Mouse (Mus musculus) CD4-positive, CD25-positive, alpha-beta regulatory T cell, adult 4 months (primary cell): Measurements from ENCODE around the gene Amotl1. TPM values are rescaled to one million over a fixed set of nuclear protein-coding genes. Genes with fewer than 3 reads are reported as not detected.

Experiments
- ATAC-seq: one replicate; pipeline ENCODE4 v1.8.0; 2017
- polyA plus RNA-seq, 2 experiments: library from polyadenylated mRNA; unstranded; fragments of 100-300 nt; shearing (Covaris generic); gene quantifications; one replicate each; pipeline ENCODE4 v1.2.1; 2017

Amotl1 gene
- polyA plus RNA-seq, 2 experiments from 2014 or later = 0.06 TPM; not detected in 1

GRCm38 (mm10) chr9:14641310-14642067 is 3.4 kb downstream of the Amotl1 start:
- no peak for ATAC-seq

- ATAC-seq = no peak
These were observed 8.6 kb downstream of the Amotl1 start for GRCm38 (mm10) chr9:14636244-14636643.

GRCm38 (mm10) chr9:14635551-14635950 is 9.3 kb downstream of the Amotl1 start:
- no peak for ATAC-seq

GRCm38 (mm10) chr9:14634155-14634554 is 10.7 kb downstream of the Amotl1 start:
- ATAC-seq = no peak

GRCm38 (mm10) chr9:14632365-14633163 is 12.3 kb downstream of the Amotl1 start:
- no peak for ATAC-seq

- ATAC-seq = no peak
These were observed 13.1 kb downstream of the Amotl1 start for GRCm38 (mm10) chr9:14631729-14632128.

GRCm38 (mm10) chr9:14627525-14627924 is 17.3 kb downstream of the Amotl1 start:
- no peak for ATAC-seq

GRCm38 (mm10) chr9:14625961-14626360 is 18.9 kb downstream of the Amotl1 start:
- no peak for ATAC-seq

GRCm38 (mm10) chr9:14625024-14625423 is 19.8 kb downstream of the Amotl1 start:
- ATAC-seq = no peak

GRCm38 (mm10) chr9:14623928-14624327 is 20.9 kb downstream of the Amotl1 start:
- no peak for ATAC-seq

GRCm38 (mm10) chr9:14623250-14623649 is 21.6 kb downstream of the Amotl1 start:
- no peak for ATAC-seq

GRCm38 (mm10) chr9:14622848-14623247 is 22.0 kb downstream of the Amotl1 start:
- ATAC-seq = no peak

GRCm38 (mm10) chr9:14620107-14620506 is 24.7 kb downstream of the Amotl1 start:
- no peak for ATAC-seq

- ATAC-seq = no peak
These were observed 29.6 kb downstream of the Amotl1 start for GRCm38 (mm10) chr9:14614931-14615880.

- no peak for ATAC-seq
These were observed 30.5 kb downstream of the Amotl1 start for GRCm38 (mm10) chr9:14614205-14614930.

- no peak for ATAC-seq
These were observed 31.3 kb downstream of the Amotl1 start for GRCm38 (mm10) chr9:14613308-14614204.

- no peak for ATAC-seq
These were observed 32.3 kb downstream of the Amotl1 start for GRCm38 (mm10) chr9:14612588-14612987.

GRCm38 (mm10) chr9:14608521-14608920 is 36.3 kb downstream of the Amotl1 start:
- ATAC-seq = no peak

- ATAC-seq = no peak
These were observed 37.4 kb downstream of the Amotl1 start for GRCm38 (mm10) chr9:14607464-14607863.

GRCm38 (mm10) chr9:14605992-14606391 is 38.9 kb downstream of the Amotl1 start:
- ATAC-seq = no peak

- ATAC-seq = no peak
These were observed 40.5 kb downstream of the Amotl1 start for GRCm38 (mm10) chr9:14604363-14604762.
